ENCODE assay signal across 20 mouse cellular contexts in genomic region chr9:52836151-52836630, GRCm38 (mm10).
DNase-seq lines count a peak whose midpoint lies in the region; ATAC-seq lines count a peak whose summit lies in the region.
"Had no signal": no experiment of that assay in that cellular context is flagged by ENCODE, and none has a peak within 500 bp of the region (broad histone marks: within the 10 kb centered on the region; RNA-seq: fewer than 3 reads in every experiment).

No protein-coding gene starts in this region.

- H3K9ac ChIP-seq in liver, embryonic 12.5 days = no peak overlapping the region
- H3K9ac ChIP-seq: hindbrain, embryonic 15.5 days had no signal

- no peaks in the 10 kb centered on the region for H3K4me1 ChIP-seq in liver, embryonic 12.5 days
- H3K4me1 ChIP-seq: forebrain, embryonic 10.5 days; hindbrain, embryonic 10.5 days; hindbrain, embryonic 15.5 days had no signal

- H3K9me3 ChIP-seq in liver, embryonic 12.5 days (replicated peaks) = no peaks in the 10 kb centered on the region
- H3K9me3 ChIP-seq: forebrain, embryonic 10.5 days; G1E; hindbrain, embryonic 10.5 days; hindbrain, embryonic 15.5 days had no signal

- no peak for ATAC-seq in cerebellum, adult (ENCODE audit: insufficient number of reproducible peaks, low FRiP score, low TSS enrichment)
- no peak for ATAC-seq in liver, embryonic 12.5 days
- no peak for ATAC-seq in erythroblast, adult 5-6 weeks (replicated peaks; ENCODE audit: low FRiP score, poor library complexity, severe bottlenecking)
- ATAC-seq: CD4-positive, CD25-positive, alpha-beta regulatory T cell, adult 4 months; forebrain, embryonic 14.5 days; intestine, embryonic 16.5 days had no signal

- H3K27ac ChIP-seq in liver, embryonic 12.5 days = no peak overlapping the region
- H3K27ac ChIP-seq: forebrain, embryonic 10.5 days; gastrocnemius, adult 2 months; hindbrain, embryonic 10.5 days; hindbrain, embryonic 15.5 days had no signal

- peak; percentile 7 to 10 for DNase-seq in cerebellum, postnatal 25 days
- DNase-seq in heart, adult 8-10 months (ENCODE audit: low spot score) = peak; percentile 45
- DNase-seq in heart, postnatal 25 days (ENCODE audit: low spot score) = no peak
- peak; percentile 65 to 71 for DNase-seq in heart, postnatal 10 days
- DNase-seq: adrenal gland, adult 8-10 months; B cell, adult 2 months; gastrocnemius, adult 2 months; gastrocnemius, postnatal 25 days; kidney, adult 2 months had no signal

- intact Hi-C loops in heart, postnatal 25 days (cut with DNase I) = loop anchor here (5.0 to 10.0 kb wide), 3 partner anchors 131 to 309 kb away; no protein-coding TSS in a partner anchor
- intact Hi-C loops in heart, postnatal 10 days (cut with DNase I) = loop anchor here (5.0 kb wide), 1 partner anchor 231 kb away; no protein-coding TSS in a partner anchor

- 71% methylated on average over 6 of the region's 6 CpGs for WGBS in liver, embryonic 12.5 days (ENCODE audit: insufficient replicate concordance)

- H3K27me3 ChIP-seq in liver, embryonic 12.5 days (replicated peaks) = no peaks in the 10 kb centered on the region
- H3K27me3 ChIP-seq: hindbrain, embryonic 15.5 days had no signal

- no peak overlapping the region for H3K4me2 ChIP-seq in liver, embryonic 12.5 days
- H3K4me2 ChIP-seq: hindbrain, embryonic 15.5 days had no signal

- no peak overlapping the region for H3K4me3 ChIP-seq in liver, embryonic 12.5 days
- H3K4me3 ChIP-seq: erythroblast, embryonic 14.5 days; forebrain, embryonic 10.5 days; gastrocnemius, adult 2 months; hindbrain, embryonic 10.5 days; hindbrain, embryonic 15.5 days had no signal

- no peaks in the 10 kb centered on the region for H3K36me3 ChIP-seq in liver, embryonic 12.5 days
- H3K36me3 ChIP-seq: forebrain, embryonic 10.5 days; G1E; hindbrain, embryonic 10.5 days; hindbrain, embryonic 15.5 days had no signal
